Mouse (Mus musculus) intestine, embryonic 15.5 days (tissue): ENCODE data around the gene Gm21209. TPM values are rescaled to one million over a fixed set of nuclear protein-coding genes. Genes with fewer than 3 reads are reported as not detected.
"Not testable (repeated sequence)": the region's sequence is repeated elsewhere in the genome, so short reads cannot be mapped to it uniquely, and the experiment has no call there.

Experiments used
- ATAC-seq: fragments of 200-750 bp; cut with Nextera tagmentation; 2 replicates; pipeline ENCODE4 v1.8.0; 2017; ENCODE audit warnings: moderate TSS enrichment, moderate library complexity
- H3K27ac ChIP-seq: fragments of 300-500 bp; sonication (generic); 2 replicates; pipeline ENCODE4 v1.5.1; 2015; ENCODE audit warnings: mild to moderate bottlenecking, inconsistent platforms
- H3K27me3 ChIP-seq: fragments of 300-500 bp; sonication (generic); replicated peaks from 2 replicates; pipeline ENCODE4 v1.6.1; 2015; ENCODE audit warnings: inconsistent platforms
- H3K36me3 ChIP-seq: fragments of 300-500 bp; sonication (generic); 2 replicates; pipeline ENCODE4 v1.6.1; 2015; ENCODE audit warnings: inconsistent platforms
- H3K4me1 ChIP-seq: fragments of 300-500 bp; sonication (generic); replicated peaks from 2 replicates; pipeline ENCODE4 v1.6.1; 2015; ENCODE audit warnings: inconsistent platforms
- H3K4me2 ChIP-seq: fragments of 300-500 bp; sonication (generic); replicated peaks from 2 replicates; pipeline ENCODE4 v1.6.1; 2015; ENCODE audit warnings: mild to moderate bottlenecking, inconsistent platforms
- H3K4me3 ChIP-seq: fragments of 300-500 bp; sonication (generic); replicated peaks from 2 replicates; pipeline ENCODE4 v1.5.1; 2015; ENCODE audit warnings: inconsistent platforms
- H3K9ac ChIP-seq: fragments of 300-500 bp; sonication (generic); 2 replicates; pipeline ENCODE4 v1.6.1; 2015; ENCODE audit warnings: inconsistent platforms
- H3K9me3 ChIP-seq: fragments of 300-500 bp; sonication (generic); 2 replicates; pipeline ENCODE4 v1.6.1; 2016; ENCODE audit warnings: inconsistent platforms
- WGBS: fragments of 180-500 bp; shearing (Covaris S2); methylation state at CpG from one replicate; pipeline ENCODE4 v1.1.7; 2015; 5-methylcytosine and 5-hydroxymethylcytosine counted together
- polyA plus RNA-seq: library from polyadenylated mRNA; unstranded; fragments of >200 nt; fragmentation: Nextera tagmentation; extraction: Ambion mirVana; gene quantifications from 2 replicates; pipeline ENCODE4 v1.2.1, GENCODE M21; 2015

The Gm21209 gene
- polyA plus RNA-seq: not detected in 2 replicates

DNA sequence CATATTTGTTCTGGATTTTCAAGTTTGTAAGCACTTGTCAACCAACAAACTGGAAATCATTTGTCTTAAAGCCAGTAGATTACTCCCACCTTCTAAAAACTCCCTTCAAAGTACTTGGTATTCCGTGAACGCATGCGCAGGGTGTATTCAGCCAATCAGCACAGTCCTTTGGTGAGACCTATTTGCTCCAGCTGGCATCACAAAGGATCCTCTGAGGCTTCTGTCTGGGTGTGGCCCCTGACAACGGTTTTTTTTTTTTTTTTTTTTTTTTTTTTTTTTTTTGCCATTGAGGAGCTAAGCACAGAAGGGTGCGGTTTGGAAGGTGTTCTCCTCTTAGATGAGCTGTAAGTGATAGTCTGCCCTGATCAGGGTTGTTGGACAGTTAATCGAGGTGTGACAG is at the start of gene Gm21209:
Gene Gm21209, plus strand, starts transcription at position 301 of the 400 bp plus-strand sequence.
- not testable (repeated sequence) for H3K27me3 ChIP-seq, H3K27ac ChIP-seq, H3K9me3 ChIP-seq, H3K4me2 ChIP-seq, H3K9ac ChIP-seq, ATAC-seq, H3K4me3 ChIP-seq, H3K4me1 ChIP-seq, H3K36me3 ChIP-seq
- no CpG with 5 or more reads among the region's 6 CpGs for WGBS
